Mouse (Mus musculus) hematopoietic stem cell, adult 5-6 weeks (primary cell): ENCODE results near the gene Tatdn3. TPM values are rescaled to one million over a fixed set of nuclear protein-coding genes. Genes with fewer than 3 reads are reported as not detected.

Experiments
- ATAC-seq, 2 experiments: fragments of 125-278 bp in 1 of 2; replicated peaks in 1 of 2; 2 replicates each; pipeline ENCODE4 v1.8.0; 2016 to 2017; ENCODE audit warnings: inconsistent platforms in 2 of 2, mild to moderate bottlenecking in 2 of 2, moderate number of reproducible peaks in 2 of 2, low read depth in 1 of 2, moderate TSS enrichment in 1 of 2; ENCODE audit not compliant: low FRiP score in 2 of 2, poor library complexity in 2 of 2, severe bottlenecking in 2 of 2, insufficient read depth in 1 of 2, low TSS enrichment in 1 of 2
- total RNA-seq: library from RNA; stranded (forward); fragments of 172-1452, 232-1000 nt; gene quantifications from 2 replicates; pipeline ENCODE4 v1.2.3, GENCODE M21; 2017

Tatdn3 gene
- 12.4 and 19.8 TPM in 2 replicates for total RNA-seq

DNA sequence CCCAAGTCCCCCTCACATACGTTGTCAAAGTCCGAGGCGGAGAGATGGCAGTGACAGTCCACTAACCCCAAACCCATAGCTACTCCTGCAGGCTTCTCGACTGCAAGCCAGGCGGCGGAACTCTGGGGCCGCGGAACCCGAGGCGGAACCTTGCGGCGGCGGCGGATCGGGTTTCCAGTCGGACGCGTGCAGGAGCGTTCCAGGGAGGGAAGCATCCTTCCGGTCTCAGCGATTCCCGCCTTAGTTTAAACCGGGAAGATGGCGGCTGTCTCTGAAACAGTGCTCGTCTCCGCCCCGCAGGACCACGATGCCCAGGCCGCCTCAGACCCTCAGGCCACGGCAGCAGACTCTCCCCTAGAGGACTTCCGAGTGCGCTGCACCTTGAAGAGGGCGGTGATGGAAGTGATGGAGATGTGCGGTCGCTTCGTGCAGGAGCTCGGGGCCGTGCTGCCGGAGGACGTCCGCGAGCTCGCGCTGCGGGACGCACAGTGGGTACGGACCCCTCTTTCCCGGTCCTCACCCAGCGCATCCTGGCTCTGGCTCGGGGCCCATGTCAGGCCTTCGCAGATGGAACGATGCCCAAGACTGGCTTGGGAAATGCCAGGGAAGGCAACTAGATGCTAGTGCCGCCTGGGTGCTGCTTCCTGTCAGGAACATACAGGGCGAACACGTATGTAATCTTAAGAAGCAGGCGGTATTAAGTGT is at the start of gene Tatdn3, which contains the start of gene Nsl1:
TSS of gene Tatdn3 (minus strand) at position 152 of the 705 bp plus-strand sequence.
TSS of gene Nsl1 (plus strand) at position 232 of the 705 bp plus-strand sequence.
- peak; percentile 97 to 98 for ATAC-seq

DNA sequence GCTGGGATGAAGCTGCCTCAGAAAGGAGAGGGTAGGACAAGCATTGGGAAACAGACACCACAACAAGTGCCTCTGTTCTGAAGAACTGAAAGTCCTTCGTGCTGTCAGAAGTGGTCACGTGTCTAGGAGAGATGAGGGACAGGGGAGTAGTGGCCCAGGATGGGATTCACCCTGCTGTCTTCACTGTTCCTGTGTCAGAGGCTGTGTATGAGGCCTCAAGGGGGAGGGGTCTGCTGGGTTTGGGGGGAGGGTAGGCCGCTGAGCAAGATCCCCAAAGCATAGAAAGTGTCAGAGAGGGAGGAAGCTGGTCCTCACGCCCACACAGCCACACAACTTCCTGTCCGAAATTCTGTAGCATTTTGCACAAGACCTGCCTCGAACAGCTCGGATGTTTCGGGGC is 48.4 kb upstream of the Tatdn3 start:
- peak; percentile 62 to 70 for ATAC-seq

DNA sequence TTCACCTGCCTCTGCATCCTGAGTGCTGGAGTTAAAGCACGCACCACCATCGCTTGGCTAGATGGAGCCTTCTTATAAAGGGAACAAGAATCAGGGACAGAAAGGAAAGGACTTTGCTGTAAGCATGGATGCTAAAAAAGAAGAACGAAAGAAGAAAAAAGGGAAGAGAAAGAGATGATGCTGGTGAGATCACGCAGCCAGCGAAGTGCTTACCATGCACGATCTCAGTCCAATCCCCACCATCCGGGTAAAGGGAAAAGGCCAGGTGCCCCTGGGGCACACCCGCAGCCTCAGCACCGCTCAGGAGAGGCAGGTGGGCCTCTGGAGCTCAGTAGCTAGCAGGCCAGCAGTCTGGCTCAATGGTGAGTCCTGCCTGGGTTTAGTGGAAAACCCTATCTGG is 47.2 kb upstream of the Tatdn3 start:
- no peak for ATAC-seq

DNA sequence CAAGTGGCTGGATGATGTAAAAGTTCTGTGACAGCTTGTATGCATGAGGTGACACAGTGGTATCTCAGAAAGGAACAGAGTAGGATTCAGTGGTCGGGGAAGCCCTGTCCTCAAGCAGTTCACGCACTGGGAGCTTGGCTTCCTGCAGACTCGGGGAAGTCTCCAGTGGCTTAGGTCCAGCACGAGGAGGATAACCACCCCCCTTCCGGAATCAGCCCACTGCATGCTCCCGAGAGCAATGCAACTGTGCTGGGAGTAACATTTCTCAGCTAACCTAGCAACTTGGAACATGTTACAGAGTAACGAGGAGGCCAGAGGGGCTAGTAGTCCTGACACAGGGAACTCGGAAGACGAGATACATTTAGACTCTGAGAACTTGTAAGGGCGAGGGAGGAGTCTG is 44.6 kb upstream of the Tatdn3 start:
- no peak for ATAC-seq

DNA sequence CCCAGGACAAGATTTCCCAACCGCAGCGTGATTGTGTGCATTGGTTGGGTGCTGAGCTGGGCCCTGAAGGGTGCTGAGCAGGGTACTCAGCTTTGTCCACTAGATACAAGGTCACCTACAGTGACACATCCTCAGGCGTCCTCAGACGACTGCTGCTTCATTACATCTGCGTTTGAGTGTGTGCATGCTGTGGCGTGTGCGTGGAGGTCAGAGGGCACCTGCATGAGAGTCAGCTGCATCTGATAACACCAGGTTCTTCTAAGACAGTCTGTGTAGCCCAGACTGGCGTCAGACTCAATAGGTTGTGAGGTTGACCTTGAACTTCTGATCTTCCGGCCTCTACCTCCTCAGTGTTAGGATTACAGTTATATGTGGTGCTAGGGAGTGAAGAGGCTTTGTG is 42.5 kb upstream of the Tatdn3 start:
- ATAC-seq = no peak

DNA sequence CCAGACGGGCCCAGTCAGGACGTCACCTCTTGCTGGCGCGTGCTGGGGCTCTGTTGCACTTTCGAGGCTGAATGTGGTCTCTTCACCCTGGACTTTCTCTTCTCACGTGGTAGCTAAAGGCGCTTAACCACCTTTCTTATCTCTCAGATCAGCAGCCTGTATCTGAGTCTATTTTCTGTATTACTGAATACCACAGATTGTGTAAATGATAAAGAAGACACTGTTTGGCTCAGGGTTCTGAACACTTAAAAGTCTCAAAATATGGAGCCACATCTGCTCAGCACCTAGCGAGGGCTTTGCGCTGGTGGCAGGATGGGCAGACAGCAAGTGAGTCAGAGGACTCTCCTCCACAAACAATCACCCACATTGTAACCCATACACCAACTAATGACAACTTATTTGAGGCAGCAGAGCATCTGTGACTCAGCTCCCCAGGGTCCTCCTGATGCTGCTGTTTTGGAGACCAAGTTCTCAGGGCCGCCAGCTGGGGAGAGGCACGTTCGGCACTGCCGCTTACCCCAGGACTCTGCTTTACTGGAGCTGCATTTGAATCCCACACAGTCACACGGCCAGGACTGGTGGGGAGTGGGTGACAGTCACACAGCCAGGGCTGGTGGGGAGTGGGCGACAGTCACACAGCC is 40.1 kb upstream of the Tatdn3 start:
- ATAC-seq = no peak

DNA sequence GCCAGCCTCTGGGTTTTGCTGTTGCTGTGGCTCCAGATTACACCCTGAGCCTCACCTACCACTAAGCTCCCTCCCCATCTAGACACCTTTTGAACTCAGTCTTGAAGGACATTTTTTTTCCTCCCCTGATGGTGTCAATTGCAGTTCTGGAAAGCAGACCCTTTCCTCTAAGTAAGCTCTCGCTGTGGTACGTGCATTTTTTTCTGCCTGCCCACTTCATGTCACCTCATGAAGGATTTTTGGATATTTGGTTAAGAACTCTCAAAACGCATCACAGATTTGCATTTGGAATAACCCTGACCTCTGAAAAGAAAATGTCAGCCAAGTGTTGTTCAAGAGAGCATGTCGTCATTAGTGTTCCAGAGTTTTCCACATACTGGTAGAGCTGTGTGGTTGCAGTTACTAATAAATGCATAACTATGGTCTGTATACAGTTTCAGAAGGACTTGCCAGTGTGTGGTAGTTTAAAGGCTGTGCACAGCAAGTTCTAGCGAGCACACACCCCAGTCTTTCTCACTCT is 37.1 kb upstream of the Tatdn3 start:
- no peak for ATAC-seq

DNA sequence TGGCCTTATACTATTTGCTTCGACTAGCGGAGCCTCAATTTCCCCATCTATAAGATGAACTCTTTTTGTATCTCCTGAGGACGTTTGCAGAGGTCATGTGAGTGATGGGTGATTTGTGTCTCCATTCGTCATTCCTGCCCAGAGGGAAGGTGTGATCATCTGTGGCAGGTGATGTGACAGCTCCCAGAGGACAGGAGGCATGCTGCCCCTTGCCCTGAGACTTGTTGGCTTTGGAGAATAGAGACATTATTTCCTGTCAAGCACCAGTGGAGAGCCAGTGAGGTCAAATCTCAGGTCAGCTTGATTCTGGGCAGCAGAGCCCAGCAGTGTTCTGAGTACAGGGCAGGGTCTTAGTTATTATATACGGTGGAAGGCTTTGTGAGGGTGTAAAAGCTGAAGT is 36.4 kb upstream of the Tatdn3 start:
- ATAC-seq = no peak

DNA sequence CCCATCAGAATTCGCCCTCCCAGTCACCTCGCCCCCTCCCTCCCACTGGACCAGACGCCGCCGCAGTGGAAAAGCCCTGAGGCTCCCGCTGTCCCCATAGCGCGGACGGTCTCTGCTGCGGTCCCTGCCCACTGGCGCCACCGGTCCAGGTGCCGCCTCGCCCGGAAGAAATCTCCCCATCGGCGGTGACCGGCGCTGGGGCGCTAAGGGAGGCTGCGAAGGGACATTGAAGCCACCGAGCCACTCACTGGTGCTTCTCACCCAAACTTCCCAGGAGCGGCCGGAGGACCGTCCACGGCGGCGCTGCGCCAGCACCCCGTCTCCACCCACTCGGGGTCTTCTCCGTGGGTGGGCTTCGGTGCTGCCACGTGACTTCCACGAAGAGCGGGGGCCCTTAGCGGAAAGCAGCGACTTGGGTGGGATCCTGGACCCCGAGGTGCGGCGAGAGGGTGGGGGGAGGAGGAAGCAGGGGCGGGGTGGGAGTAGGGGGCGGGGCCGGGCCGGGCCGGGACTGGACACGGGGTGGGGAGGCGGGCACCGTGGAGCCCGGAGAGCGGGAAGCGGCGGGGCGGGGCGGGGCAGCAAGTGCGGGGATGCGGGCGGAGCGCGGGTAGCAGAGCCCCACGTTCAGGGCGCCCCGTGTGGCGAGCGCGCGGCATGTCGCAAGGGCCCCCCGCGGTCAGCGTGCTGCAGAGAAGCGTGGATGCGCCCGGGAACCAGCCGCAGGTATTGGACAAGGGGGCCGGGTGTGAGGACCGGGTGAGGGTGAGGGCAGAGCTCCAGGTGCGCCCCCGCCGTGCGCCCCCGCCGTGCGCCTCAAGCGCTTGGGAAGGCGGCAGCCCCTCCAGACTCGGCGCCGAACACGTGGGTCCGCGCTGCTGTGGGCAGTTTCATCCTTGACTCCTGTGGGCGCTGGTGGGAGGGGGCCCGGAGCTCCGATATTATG is 35.3 kb upstream of the Tatdn3 start, which contains the start of gene Batf3:
TSS of gene Batf3 (plus strand) at position 46 of the 946 bp plus-strand sequence.
- peak; percentile 43 to 48; a peak in 2 of 4 replicates for ATAC-seq

DNA sequence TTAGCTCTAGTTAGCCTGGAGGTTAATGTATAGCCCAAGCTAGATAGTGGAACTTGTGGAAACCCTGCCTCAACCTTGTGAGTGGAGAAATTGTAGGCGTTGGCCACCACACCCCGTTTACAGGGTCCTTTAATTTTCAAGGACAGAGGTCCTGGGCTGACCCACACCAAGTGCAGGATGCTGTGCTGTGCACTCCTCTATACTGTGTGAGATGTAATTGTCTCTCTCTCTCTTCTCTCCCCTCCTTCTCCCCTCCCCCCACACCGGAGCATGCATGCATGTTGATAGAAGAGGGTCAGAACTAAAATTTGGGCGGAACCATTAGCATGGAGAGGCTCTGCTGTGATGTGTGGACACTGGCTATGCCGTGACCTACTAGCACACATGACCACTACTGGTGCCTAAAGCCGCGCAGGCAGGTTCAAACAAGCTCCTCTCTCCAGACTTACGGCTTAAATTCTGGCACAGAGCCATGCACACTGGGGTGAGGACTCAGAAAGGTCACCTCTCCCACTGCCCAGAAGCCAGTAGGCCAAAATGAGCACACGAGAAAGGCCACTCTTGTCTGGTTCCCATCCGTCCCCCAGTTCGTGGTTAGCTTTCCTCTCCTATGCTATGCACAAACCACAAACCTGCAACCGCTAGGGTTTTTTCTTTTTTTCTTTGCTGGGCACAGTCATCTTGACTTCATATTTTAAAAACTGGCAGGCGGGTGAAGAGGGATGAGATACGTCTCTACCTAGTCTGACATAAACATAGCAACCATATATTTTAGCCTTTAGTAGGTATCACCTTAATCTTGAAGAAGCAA is 34.3 kb upstream of the Tatdn3 start:
- ATAC-seq = peak; percentile 49 to 71

DNA sequence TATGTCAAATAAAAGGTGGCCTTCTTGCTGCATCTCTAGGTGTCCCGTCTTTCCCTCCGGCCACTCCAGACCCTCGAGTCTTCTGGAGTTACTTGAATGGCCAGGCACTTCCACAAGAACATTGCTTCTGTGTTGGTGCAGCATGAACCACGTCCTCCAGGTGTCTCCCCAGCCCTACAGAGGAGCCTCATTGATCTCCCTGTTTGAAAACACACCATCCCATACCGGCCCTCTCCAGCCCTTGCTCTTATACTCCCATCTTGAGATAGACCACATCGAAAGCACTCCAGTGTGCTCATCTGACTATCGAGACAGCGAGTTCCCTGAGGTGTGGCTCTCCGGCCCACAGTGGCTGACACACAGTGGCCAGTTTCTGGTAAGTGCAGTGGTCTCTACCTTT is 32.3 kb upstream of the Tatdn3 start:
- no peak for ATAC-seq

DNA sequence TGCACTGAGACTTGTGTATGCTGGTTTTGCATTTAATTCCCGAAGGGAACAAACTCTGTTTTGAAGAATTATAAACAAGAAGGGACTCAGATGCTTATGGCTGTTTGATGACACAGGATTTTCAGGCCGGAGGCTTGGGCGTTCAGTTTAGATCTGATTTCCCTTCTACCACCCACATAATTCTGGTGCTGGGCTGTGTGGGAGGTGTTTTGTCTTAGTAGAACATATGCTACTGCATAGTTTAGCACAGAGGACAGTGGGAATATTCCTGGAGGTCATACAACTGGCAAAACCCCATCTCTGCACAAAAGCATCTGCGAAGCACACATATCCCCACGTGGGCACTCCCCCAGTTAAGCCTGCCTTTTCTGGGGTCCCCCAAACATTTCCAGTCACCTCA is 30.8 kb upstream of the Tatdn3 start:
- ATAC-seq = no peak

DNA sequence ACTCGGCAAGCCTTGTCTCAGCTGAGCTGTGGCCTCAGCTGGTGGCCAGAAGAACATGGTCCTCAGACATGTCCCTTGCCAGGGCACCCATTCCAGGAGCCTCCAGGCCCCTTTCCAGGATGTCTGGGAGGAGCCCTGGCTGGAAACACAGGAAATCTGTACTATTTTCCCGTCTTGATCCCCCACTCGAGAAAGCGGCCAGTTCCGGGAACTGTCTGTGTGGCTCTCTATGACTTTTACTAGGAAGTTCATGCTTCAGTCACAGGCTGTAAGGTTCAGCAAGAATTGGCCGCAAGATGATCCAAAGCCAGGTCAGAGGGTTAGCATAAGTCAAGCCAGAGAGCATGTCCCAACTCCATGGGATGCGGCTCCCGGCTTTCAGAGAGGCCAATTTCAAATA is 29.3 kb upstream of the Tatdn3 start:
- ATAC-seq = no peak

DNA sequence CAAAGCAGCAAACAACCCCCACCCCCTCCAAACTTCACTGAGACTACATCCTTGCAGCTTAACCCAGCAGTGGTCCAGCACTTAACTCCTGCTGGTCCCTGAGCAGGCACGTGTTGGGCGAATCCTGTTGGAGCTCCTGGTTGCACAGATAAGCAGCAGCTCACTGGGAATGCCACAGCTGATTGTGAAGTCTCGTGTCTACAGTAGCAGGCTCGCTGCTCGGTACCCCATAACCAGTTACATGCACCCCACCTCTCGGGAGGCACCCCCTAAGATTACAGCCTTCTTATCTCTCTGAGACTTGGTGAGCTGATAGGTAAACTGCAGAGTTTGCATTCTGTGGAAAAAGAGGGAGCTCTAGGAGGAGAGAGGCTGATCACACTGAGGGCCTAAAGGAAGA is 26.6 kb upstream of the Tatdn3 start:
- ATAC-seq = no peak

DNA sequence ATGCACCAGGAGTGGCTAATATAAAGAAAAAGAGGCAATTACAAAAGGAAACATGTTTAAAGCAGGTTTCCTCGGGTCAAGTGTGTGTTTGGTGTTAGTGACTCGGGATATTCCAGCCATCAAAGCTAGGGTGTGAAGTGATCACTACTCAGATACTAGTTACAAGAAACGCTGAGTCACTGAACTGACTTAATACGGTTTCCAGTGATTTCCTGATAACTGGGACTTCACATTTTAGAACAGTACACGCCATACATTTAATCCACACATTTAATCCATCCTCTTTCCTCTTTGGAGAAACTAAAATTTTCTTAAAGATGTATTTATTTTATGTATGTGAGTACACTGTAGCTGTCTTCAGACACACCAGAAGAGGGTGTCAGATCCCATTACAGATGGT is 25.2 kb upstream of the Tatdn3 start:
- no peak for ATAC-seq

DNA sequence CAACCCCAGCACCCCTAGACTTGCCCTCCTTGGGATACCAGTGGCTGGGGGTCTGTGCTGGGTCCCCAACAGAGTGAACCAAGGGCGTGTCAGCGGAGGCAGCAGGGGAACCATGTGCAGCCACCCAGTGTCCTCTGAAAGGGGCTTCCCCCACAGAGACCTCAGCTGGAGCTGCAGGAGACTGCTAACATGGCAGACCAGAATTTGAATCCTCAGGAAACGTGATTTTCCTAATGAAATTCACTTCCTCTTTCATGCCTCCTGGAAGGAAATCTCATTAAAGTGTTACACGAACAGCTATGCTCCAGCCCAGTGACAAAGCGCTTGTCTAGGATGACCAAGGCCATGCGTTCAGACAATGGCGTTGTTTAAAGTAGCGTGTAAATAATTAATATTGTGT is 24.2 kb upstream of the Tatdn3 start:
- no peak for ATAC-seq

DNA sequence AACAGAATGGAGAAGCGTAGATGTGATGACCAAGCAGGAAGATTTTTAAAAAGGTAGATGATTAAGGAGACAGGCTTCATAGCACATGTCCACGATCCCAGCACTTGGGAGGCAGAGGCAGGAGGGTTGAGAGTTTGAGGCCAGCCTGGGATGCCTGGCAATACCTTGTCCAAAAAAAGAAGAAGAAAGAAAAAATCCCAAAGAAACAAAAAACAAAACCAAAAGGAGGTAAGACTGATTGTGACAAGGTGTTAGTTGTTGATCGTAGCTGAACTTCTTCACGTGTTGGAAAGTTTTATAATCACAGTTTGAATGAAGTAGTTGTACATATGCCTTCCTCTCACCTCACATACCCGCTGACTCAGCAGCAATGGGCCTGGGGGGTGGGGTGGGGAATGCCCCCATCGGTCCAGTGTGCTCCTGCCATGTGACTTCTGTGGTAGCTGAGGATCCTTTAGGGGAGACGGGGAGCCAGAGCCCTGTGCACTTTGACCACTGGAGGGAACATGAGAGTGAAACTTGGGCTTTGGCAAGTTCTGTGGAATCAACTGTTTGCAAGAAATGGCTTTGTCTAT is 23.7 kb upstream of the Tatdn3 start:
- ATAC-seq = no peak
